Mouse (Mus musculus) brain, embryonic 14.5 days (tissue): ENCODE data around the gene Ccdc162.

Source experiments
- CTCF ChIP-seq: fragments of 200-500 bp; IDR thresholded peaks from 2 replicates; pipeline ENCODE4 v1.5.1; 2012; ENCODE audit warnings: inconsistent platforms, mild to moderate bottlenecking, moderate library complexity, borderline replicate concordance; ENCODE audit not compliant: insufficient read depth, insufficient read length; ENCODE audit errors: extremely low read depth
- POLR2A ChIP-seq: fragments of 200-500 bp; IDR thresholded peaks from 2 replicates; pipeline ENCODE4 v1.6.1; 2012; ENCODE audit warnings: mild to moderate bottlenecking, inconsistent platforms, borderline replicate concordance; ENCODE audit not compliant: poor library complexity, insufficient read depth, insufficient read length, severe bottlenecking; ENCODE audit errors: extremely low read depth

DNA sequence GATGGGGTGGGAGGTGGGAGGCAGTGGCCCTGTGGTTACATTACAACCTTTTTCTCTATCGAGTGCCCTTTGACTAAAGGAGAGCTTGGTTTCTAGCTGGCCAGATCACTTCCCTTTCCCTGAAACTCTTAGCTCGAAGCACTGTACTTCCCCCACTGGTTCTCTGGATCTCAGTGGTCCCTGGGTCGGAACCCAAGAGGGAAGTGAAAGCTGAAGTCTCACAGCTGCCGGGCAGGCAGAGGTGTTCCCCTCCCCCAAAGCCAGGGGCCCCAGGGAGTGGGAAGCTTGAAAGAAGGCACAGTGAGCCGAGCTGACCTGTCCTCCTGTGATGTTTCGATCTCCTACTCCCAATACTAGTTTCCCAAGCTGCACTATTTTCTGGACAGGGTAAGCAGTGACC, 143.2 kb downstream of the Ccdc162 start:
- TF ChIP-seq CTCF (no peak), POLR2A (no peak)
